Mouse (Mus musculus) ovary, adult 18-20 months (tissue): Measurements from ENCODE around the gene Insl3.
A peak's percentile ranks its signal among the peaks of the same experiment; 100 is the strongest.
"Not testable (repeated sequence)": the region's sequence is repeated elsewhere in the genome, so short reads cannot be mapped to it uniquely, and the experiment has no call there.

Experiments used
- DNase-seq: peaks from one replicate; pipeline ENCODE4 v3.0.0; 2022; ENCODE audit warnings: low spot score, mixed read lengths

Insl3 gene

GRCm38 (mm10) chr8:71709134-71709799, 20.3 kb downstream of the Insl3 start:
- no peak for DNase-seq

- no peak for DNase-seq
Observed at GRCm38 (mm10) chr8:71709800-71710446, 20.9 kb downstream of the Insl3 start.

GRCm38 (mm10) chr8:71711574-71711973, 22.6 kb downstream of the Insl3 start:
- DNase-seq: no peak

GRCm38 (mm10) chr8:71715531-71715930, 26.5 kb downstream of the Insl3 start:
- no peak for DNase-seq

- DNase-seq: no peak
Observed at GRCm38 (mm10) chr8:71716561-71717053, 27.6 kb downstream of the Insl3 start.

- peak; percentile 35 for DNase-seq
Observed at GRCm38 (mm10) chr8:71717096-71717495, 28.1 kb downstream of the Insl3 start.

GRCm38 (mm10) chr8:71718252-71718651, 29.2 kb downstream of the Insl3 start:
- DNase-seq: no peak

- no peak for DNase-seq
Observed at GRCm38 (mm10) chr8:71719218-71719617, 30.2 kb downstream of the Insl3 start.

- no peak for DNase-seq
Observed at GRCm38 (mm10) chr8:71719928-71720457, 31.0 kb downstream of the Insl3 start.

- no peak for DNase-seq
Observed at GRCm38 (mm10) chr8:71723047-71723551, 34.1 kb downstream of the Insl3 start.

GRCm38 (mm10) chr8:71724389-71724788, 35.4 kb downstream of the Insl3 start:
- no peak for DNase-seq

- DNase-seq: peak; percentile 60
Observed at GRCm38 (mm10) chr8:71725122-71725924, 36.3 kb downstream of the Insl3 start, which contains the start of gene Fcho1. TSS of gene Fcho1 (minus strand) at chr8:71725716.

GRCm38 (mm10) chr8:71728240-71728785, 39.3 kb downstream of the Insl3 start:
- no peak for DNase-seq

GRCm38 (mm10) chr8:71728826-71729620, 40.0 kb downstream of the Insl3 start:
- DNase-seq: no peak

- peak; percentile 42 for DNase-seq
Observed at GRCm38 (mm10) chr8:71731652-71732230, 42.7 kb downstream of the Insl3 start.

- DNase-seq: not testable (repeated sequence)
Observed at GRCm38 (mm10) chr8:71738316-71738715, 49.3 kb downstream of the Insl3 start.
